Mouse (Mus musculus) olfactory bulb, adult 2 months (tissue): ENCODE data around the gene Snx9.

Experiments used
- CTCF ChIP-seq: fragments of 200-500 bp; IDR thresholded peaks from 2 replicates; pipeline ENCODE4 v1.5.1; 2012; ENCODE audit warnings: low read depth, mild to moderate bottlenecking, low read length, moderate library complexity; ENCODE audit not compliant: insufficient read depth
- POLR2A ChIP-seq: fragments of 200-500 bp; IDR thresholded peaks from 2 replicates; pipeline ENCODE4 v1.6.1; 2012; ENCODE audit warnings: mild to moderate bottlenecking, low read depth, low read length, moderate library complexity; ENCODE audit not compliant: insufficient read depth

- TF ChIP-seq POLR2A (no peak), CTCF (no peak)
These were observed 36.6 kb upstream of the Snx9 start for GRCm38 (mm10) chr17:5804370-5805150.
